Mouse (Mus musculus): Measurements from ENCODE around the gene U2af1l4.

The U2af1l4 gene

GRCm38 (mm10) chr7:30610043-30610442 is 46.9 kb downstream of the U2af1l4 start:
- no peak for DNase-seq (ENCODE audit: low read depth, low spot score)

DNA sequence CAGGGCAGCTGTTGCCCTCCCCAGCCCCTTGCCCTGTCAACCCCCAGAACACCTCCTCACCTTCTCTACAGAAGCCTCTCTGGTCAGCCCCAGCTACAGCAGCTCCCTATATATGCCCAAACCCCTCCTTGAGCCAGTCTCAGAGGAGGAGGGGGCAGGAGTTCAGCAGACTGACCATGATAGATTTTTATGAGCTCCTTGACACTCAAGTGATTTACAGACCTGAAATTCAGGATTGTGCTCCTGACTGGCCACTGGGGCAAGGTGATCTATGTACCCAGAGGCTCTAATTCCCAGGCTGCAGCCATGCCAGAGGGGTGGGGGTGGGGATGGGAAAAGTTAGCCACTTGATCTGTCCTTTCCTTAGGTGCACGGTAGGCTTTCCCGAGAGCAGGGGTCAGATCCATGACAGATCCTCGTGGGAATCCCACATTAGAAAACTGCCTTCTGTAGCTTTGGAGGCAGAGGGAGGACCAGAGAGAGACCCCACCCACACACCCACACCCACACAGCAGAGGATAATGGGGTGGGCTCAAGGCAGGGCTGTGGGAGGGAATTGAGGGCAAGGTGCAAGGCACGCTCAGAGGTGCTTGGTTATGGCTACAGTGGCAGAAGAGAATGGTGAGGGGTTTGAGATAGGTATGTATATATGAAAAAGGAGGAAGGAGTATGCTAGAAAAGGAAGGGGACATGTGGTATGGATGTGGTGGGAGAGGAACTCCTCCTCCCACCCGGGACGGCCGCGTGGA is 49.7 kb downstream of the U2af1l4 start, which contains the start of gene Upk1a:
Upk1a (minus strand) TSS at position 194 of the 749 bp plus-strand sequence.
- DNase-seq (ENCODE audit: low read depth, low spot score): no peak

DNA sequence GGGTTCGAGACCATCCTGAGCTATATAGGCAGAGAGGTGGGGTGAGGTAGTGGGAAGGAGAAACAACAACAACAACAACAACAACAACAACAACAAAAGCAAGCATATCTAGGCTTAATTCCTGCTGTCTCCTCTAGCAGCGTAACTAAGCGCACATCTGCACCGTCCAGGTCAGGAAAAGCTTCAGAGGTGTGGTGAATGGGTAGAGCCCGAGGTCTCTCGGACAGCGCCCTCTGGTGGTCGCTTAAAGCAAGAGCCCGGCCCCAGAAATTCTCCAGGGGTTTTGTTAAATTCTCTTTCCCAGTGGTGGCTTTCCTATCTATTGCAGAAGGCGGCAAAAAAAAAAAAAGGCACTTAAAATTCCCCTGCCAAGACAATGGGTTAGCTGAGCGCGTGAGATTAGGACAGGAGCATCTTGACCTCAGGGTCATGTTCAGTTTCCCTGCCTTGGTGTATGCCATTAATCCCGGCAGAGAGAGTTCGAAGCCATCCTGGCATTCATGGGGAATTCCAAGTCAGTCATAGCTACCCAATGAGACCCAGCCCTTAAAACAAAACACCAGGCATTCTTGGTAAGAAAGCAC is 50.5 kb downstream of the U2af1l4 start:
- peak; percentile 75 for DNase-seq (ENCODE audit: low read depth, low spot score)

DNA sequence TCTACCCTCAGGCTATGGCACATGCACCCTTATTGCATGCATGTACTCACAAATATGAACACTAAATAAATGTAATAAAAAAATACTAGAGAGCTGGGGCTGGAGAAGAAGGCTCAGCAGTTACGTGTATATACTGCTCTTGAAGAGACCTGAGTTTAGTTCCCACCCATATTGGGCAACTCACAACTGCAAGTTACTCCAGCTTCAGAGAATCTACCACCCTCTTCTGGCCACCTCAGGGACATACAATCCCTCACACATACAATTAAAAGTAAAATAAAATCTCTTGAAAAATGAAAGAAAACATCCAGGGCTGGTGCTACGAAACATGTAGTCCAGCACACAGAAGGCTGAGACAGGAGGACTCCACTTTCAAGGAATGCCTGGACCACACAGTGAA is 51.4 kb downstream of the U2af1l4 start:
- DNase-seq (ENCODE audit: low read depth, low spot score): no peak
